Mouse (Mus musculus): Measurements from ENCODE around the gene Olfr110. TPM values are rescaled to one million over a fixed set of nuclear protein-coding genes. Genes with fewer than 3 reads are reported as not detected.
"Not testable (repeated sequence)": the region's sequence is repeated elsewhere in the genome, so short reads cannot be mapped to it uniquely, and the experiment has no call there.

The Olfr110 gene
- 0.12 TPM in 1 of 2 replicates, not detected in the other for polyA plus RNA-seq (2014; fragmentation: Nextera tagmentation; extraction: Ambion mirVana)

DNA sequence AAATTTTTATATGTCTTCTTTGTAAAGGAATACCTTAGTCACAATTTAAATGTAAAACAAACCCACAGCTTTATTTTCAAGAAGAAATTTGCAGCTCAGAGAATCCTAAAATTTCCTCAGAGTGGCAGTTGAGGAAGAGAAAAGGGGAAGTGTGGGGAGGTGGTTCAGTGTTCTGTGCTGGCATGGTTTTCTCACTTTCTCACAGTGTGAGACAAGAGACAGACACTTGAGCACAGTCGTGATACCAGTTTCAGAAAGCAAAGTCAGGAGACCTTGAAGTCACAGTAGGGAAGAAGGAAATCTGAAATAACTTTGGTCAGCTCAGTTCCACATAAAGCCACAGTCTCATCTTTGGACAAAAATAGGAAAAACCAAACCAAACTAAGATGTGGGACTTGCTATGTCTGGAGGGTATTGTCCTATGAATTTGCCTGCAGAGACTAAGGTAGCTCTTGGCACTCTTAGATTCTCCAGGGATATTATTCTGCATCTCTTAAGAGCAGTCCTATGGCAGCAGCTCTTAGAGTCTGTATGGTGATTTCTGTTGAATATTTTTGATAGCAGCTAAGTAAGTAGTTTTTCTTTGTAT is at the start of gene Olfr110:
Gene Olfr110, plus strand, starts transcription at position 539 of the 589 bp plus-strand sequence.
- no peaks in the 10 kb centered on the region for H3K9me3 ChIP-seq (ENCODE audit: control insufficient read depth, low read length)
- H3K4me2 ChIP-seq (ENCODE audit: low read depth, low read length): no peak within 1 kb of the TSS
- ATAC-seq (ENCODE audit: low read depth): no peak
- no peaks in the 10 kb centered on the region for H3K36me3 ChIP-seq (ENCODE audit: control insufficient read depth, insufficient read depth, low read length)
- no peak within 1 kb of the TSS for H3K4me3 ChIP-seq (ENCODE audit: low read depth, low read length)
- no peak for DNase-seq (ENCODE audit: low spot score)
- no peaks in the 10 kb centered on the region for H3K27me3 ChIP-seq (replicated peaks; ENCODE audit: control insufficient read depth, insufficient read depth, low read length)
- 61% methylated on average over 1 of the region's 1 CpGs for WGBS
- H3K9ac ChIP-seq (ENCODE audit: low read depth, low read length): no peak within 1 kb of the TSS
- H3K4me1 ChIP-seq (ENCODE audit: control insufficient read depth, insufficient read depth, low read length): no peaks in the 10 kb centered on the region
- no peak within 1 kb of the TSS for H3K27ac ChIP-seq (replicated peaks; ENCODE audit: low read depth, low read length)

DNA sequence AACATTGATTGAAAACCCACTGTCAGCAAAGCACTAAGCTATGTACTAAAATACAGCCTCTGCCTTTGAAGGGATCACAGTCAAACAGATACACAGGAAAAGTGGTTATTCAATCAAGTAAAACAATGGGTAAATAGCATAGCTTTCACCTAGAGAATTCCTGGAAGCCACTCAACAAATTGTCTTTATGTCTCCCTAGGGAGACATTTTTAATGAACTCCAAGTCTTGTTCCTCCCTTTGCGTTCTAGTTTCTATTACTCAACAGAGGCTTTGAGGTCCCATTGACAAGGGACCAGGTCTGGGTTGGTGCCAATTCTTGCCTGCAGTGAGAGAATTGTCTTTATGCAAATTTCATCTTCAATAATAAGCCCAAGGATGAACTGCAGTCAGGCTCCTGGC is 47.1 kb upstream of the Olfr110 start, which contains the start of gene Olfr108:
Gene Olfr108, plus strand, starts transcription at position 301 of the 400 bp plus-strand sequence.
- Histone ChIP-seq H3K9ac (ENCODE audit: low read depth, low read length) (no peak within 1 kb of the TSS), H3K4me1 (ENCODE audit: control insufficient read depth, insufficient read depth, low read length) (no peaks in the 10 kb centered on the region), H3K27ac (replicated peaks; ENCODE audit: low read depth, low read length) (no peak within 1 kb of the TSS), H3K4me3 (ENCODE audit: low read depth, low read length) (no peak within 1 kb of the TSS), H3K9me3 (ENCODE audit: control insufficient read depth, low read length) (no peaks in the 10 kb centered on the region), H3K27me3 (replicated peaks; ENCODE audit: control insufficient read depth, insufficient read depth, low read length) (no peaks in the 10 kb centered on the region), H3K4me2 (ENCODE audit: low read depth, low read length) (no peak within 1 kb of the TSS), H3K36me3 (ENCODE audit: control insufficient read depth, insufficient read depth, low read length) (no peaks in the 10 kb centered on the region)
- ATAC-seq (ENCODE audit: low read depth) (no peak), DNase-seq (ENCODE audit: low spot score) (no peak)
- 92% methylated on average over 1 of the region's 1 CpGs for WGBS

DNA sequence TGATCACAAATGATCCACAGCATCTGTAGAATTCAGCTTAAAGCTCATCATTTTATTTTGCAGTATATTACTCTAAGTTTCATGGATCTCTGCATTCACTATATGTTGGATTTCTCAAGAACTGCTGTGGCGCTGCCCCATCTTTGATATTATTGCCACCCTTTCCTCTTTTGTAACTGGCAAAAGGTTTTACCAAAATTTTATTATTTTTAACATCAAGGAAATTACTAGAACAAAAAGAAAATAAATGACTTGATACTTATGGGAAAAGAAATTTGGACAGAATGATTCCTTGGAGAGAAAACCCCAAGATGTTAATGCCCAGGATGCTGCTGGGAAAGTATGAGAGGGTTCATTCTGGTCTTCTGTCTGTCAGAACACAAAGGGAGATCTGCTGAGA is 33.7 kb upstream of the Olfr110 start, which contains the start of gene Olfr109:
Gene Olfr109, plus strand, starts transcription at position 301 of the 400 bp plus-strand sequence.
- no peak within 1 kb of the TSS for H3K4me2 ChIP-seq (ENCODE audit: low read depth, low read length)
- H3K9ac ChIP-seq (ENCODE audit: low read depth, low read length): no peak within 1 kb of the TSS
- no peak within 1 kb of the TSS for H3K4me3 ChIP-seq (ENCODE audit: low read depth, low read length)
- WGBS: 88% methylated on average over 1 of the region's 1 CpGs
- H3K27ac ChIP-seq (replicated peaks; ENCODE audit: low read depth, low read length): no peak within 1 kb of the TSS
- H3K4me1 ChIP-seq (ENCODE audit: control insufficient read depth, insufficient read depth, low read length): no peaks in the 10 kb centered on the region
- ATAC-seq (ENCODE audit: low read depth): no peak
- H3K9me3 ChIP-seq (ENCODE audit: control insufficient read depth, low read length): no peaks in the 10 kb centered on the region
- H3K27me3 ChIP-seq (replicated peaks; ENCODE audit: control insufficient read depth, insufficient read depth, low read length): no peaks in the 10 kb centered on the region
- no peak for DNase-seq (ENCODE audit: low spot score)
- no peaks in the 10 kb centered on the region for H3K36me3 ChIP-seq (ENCODE audit: control insufficient read depth, insufficient read depth, low read length)

GRCm38 (mm10) chr17:37483452-37483851 is 8.8 kb upstream of the Olfr110 start, which contains the start of gene H2-M2:
TSS of gene H2-M2 (minus strand) at chr17:37483552.
- no peak within 1 kb of the TSS for H3K27ac ChIP-seq (replicated peaks; ENCODE audit: low read depth, low read length)
- no peak for DNase-seq (ENCODE audit: low spot score)
- H3K9ac ChIP-seq (ENCODE audit: low read depth, low read length): no peak within 1 kb of the TSS
- no peaks in the 10 kb centered on the region for H3K4me1 ChIP-seq (ENCODE audit: control insufficient read depth, insufficient read depth, low read length)
- H3K27me3 ChIP-seq (replicated peaks; ENCODE audit: control insufficient read depth, insufficient read depth, low read length): no peaks in the 10 kb centered on the region
- H3K9me3 ChIP-seq (ENCODE audit: control insufficient read depth, low read length): 0 out of 2 replicates have a peak, but pooled peaks cover 2% of the 10 kb centered on the region
- WGBS: 81% methylated on average over 2 of the region's 2 CpGs
- no peak within 1 kb of the TSS for H3K4me2 ChIP-seq (ENCODE audit: low read depth, low read length)
- H3K36me3 ChIP-seq (ENCODE audit: control insufficient read depth, insufficient read depth, low read length): no peaks in the 10 kb centered on the region
- no peak for ATAC-seq (ENCODE audit: low read depth)
- no peak within 1 kb of the TSS for H3K4me3 ChIP-seq (ENCODE audit: low read depth, low read length)

DNA sequence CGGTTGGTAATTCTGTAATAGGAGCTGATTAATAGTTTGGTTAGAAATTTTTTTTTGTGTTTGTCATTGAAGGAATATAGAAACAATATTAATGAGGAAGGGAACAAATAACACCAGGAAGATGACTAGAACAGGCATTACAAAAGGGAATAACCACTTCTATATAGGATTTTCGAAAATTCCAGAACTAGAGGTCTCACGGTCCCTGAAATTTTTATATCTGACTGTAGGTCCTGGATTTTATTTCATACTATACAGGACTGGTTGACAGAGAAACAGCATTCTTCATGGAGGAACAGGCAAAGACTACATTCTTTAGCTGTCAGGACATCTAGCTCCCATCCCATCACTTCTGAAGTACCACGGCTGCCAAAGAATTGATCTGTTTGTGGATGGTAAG is 15.5 kb downstream of the Olfr110 start, which contains the start of gene Olfr111:
Gene Olfr111, plus strand, starts transcription at position 301 of the 400 bp plus-strand sequence.
- ATAC-seq (ENCODE audit: low read depth): no peak
- H3K27me3 ChIP-seq (replicated peaks; ENCODE audit: control insufficient read depth, insufficient read depth, low read length): no peaks in the 10 kb centered on the region
- H3K9ac ChIP-seq (ENCODE audit: low read depth, low read length): no peak within 1 kb of the TSS
- no peak within 1 kb of the TSS for H3K4me2 ChIP-seq (ENCODE audit: low read depth, low read length)
- DNase-seq (ENCODE audit: low spot score): no peak
- 86% methylated on average over 4 of the region's 4 CpGs for WGBS
- H3K4me3 ChIP-seq (ENCODE audit: low read depth, low read length): no peak within 1 kb of the TSS
- no peaks in the 10 kb centered on the region for H3K9me3 ChIP-seq (ENCODE audit: control insufficient read depth, low read length)
- no peaks in the 10 kb centered on the region for H3K36me3 ChIP-seq (ENCODE audit: control insufficient read depth, insufficient read depth, low read length)
- no peak within 1 kb of the TSS for H3K27ac ChIP-seq (replicated peaks; ENCODE audit: low read depth, low read length)
- no peaks in the 10 kb centered on the region for H3K4me1 ChIP-seq (ENCODE audit: control insufficient read depth, insufficient read depth, low read length)

DNA sequence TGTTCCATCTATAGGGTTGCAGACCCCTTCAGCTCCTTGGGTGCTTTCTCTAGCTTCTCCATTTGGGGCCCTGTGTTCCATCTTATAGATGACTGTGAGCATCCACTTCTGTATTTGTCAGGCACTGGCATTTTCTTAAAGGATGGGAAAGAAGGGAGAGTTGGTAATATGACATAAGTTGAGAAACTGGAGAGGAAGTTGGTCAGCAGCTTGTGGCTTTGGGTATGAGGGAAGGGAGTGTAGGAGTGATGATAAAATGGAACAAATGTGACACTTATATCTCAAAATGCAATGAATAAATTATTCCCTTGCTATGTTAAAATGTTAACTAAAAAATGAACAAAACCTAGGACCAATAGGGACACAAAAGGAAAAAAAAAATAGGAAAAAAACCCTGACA is 32.3 kb downstream of the Olfr110 start:
- H3K27me3 ChIP-seq (replicated peaks; ENCODE audit: control insufficient read depth, insufficient read depth, low read length); H3K4me2 ChIP-seq (ENCODE audit: low read depth, low read length); H3K27ac ChIP-seq (replicated peaks; ENCODE audit: low read depth, low read length); H3K9ac ChIP-seq (ENCODE audit: low read depth, low read length); DNase-seq (ENCODE audit: low spot score); ATAC-seq (ENCODE audit: low read depth); H3K4me3 ChIP-seq (ENCODE audit: low read depth, low read length); H3K4me1 ChIP-seq (ENCODE audit: control insufficient read depth, insufficient read depth, low read length); H3K9me3 ChIP-seq (ENCODE audit: control insufficient read depth, low read length); H3K36me3 ChIP-seq (ENCODE audit: control insufficient read depth, insufficient read depth, low read length): not testable (repeated sequence)

- H3K4me1 ChIP-seq (ENCODE audit: control insufficient read depth, insufficient read depth, low read length); H3K27me3 ChIP-seq (replicated peaks; ENCODE audit: control insufficient read depth, insufficient read depth, low read length); H3K9me3 ChIP-seq (ENCODE audit: control insufficient read depth, low read length); ATAC-seq (ENCODE audit: low read depth); H3K4me2 ChIP-seq (ENCODE audit: low read depth, low read length); H3K27ac ChIP-seq (replicated peaks; ENCODE audit: low read depth, low read length); H3K9ac ChIP-seq (ENCODE audit: low read depth, low read length); H3K36me3 ChIP-seq (ENCODE audit: control insufficient read depth, insufficient read depth, low read length); DNase-seq (ENCODE audit: low spot score); H3K4me3 ChIP-seq (ENCODE audit: low read depth, low read length): not testable (repeated sequence)
- WGBS: 61% methylated on average over 1 of the region's 1 CpGs
Measured at GRCm38 (mm10) chr17:37525427-37525826, 33.2 kb downstream of the Olfr110 start.

DNA sequence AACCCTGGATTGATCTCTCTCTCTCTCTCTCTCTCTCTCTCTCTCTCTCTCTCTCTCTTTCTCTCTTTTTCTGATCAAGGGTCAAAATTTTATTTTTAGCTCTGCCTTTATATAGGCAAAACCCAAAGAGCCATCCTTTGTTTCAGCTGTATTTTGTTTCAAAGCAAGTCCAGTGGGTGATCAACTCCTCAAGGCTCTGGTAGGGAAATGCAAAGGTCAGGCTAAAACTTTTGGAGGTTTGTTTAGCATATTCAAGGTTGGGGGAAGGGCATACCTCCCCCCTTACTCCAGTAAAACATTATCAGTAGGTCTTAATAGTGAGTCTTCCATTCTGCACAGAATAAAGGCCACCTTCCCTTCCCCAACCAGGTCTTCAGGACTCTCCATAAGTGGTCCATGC is 42.9 kb downstream of the Olfr110 start:
- H3K9me3 ChIP-seq (ENCODE audit: control insufficient read depth, low read length): no peaks in the 10 kb centered on the region
- no peaks in the 10 kb centered on the region for H3K27me3 ChIP-seq (replicated peaks; ENCODE audit: control insufficient read depth, insufficient read depth, low read length)
- ATAC-seq (ENCODE audit: low read depth): no peak

GRCm38 (mm10) chr17:37538416-37538815 is 46.1 kb downstream of the Olfr110 start:
- not testable (repeated sequence) for H3K4me1 ChIP-seq (ENCODE audit: control insufficient read depth, insufficient read depth, low read length); DNase-seq (ENCODE audit: low spot score); H3K9ac ChIP-seq (ENCODE audit: low read depth, low read length); H3K4me2 ChIP-seq (ENCODE audit: low read depth, low read length); H3K36me3 ChIP-seq (ENCODE audit: control insufficient read depth, insufficient read depth, low read length); H3K4me3 ChIP-seq (ENCODE audit: low read depth, low read length); H3K27me3 ChIP-seq (replicated peaks; ENCODE audit: control insufficient read depth, insufficient read depth, low read length); H3K9me3 ChIP-seq (ENCODE audit: control insufficient read depth, low read length); H3K27ac ChIP-seq (replicated peaks; ENCODE audit: low read depth, low read length); ATAC-seq (ENCODE audit: low read depth)
- WGBS: 44% methylated on average over 1 of the region's 1 CpGs

More for the DNA sequence above, 42.9 kb downstream of the Olfr110 start:
- Histone ChIP-seq H3K4me1 (ENCODE audit: control insufficient read depth, insufficient read depth, low read length) (no peaks in the 10 kb centered on the region), H3K36me3 (ENCODE audit: control insufficient read depth, insufficient read depth, low read length) (no peaks in the 10 kb centered on the region), H3K9ac (ENCODE audit: low read depth, low read length) (no peak overlapping the region), H3K27ac (replicated peaks; ENCODE audit: low read depth, low read length) (no peak overlapping the region), H3K4me2 (ENCODE audit: low read depth, low read length) (no peak overlapping the region), H3K4me3 (ENCODE audit: low read depth, low read length) (no peak overlapping the region)
- DNase-seq (ENCODE audit: low spot score): no peak
